Mouse (Mus musculus) erythroblast, embryonic 14.5 days (primary cell): ENCODE results near the gene Tex2. TPM values are rescaled to one million over a fixed set of nuclear protein-coding genes. Genes with fewer than 3 reads are reported as not detected.

ENCODE experiments used
- H3K27me3 ChIP-seq: 2 replicates; pipeline ENCODE4 v1.6.1; 2012; ENCODE audit warnings: inconsistent platforms; ENCODE audit not compliant: control insufficient read depth
- H3K36me3 ChIP-seq: 2 replicates; pipeline ENCODE4 v1.6.1; 2012; ENCODE audit warnings: mild to moderate bottlenecking, inconsistent platforms; ENCODE audit not compliant: control insufficient read depth
- H3K4me1 ChIP-seq: 2 replicates; pipeline ENCODE4 v1.6.1; 2012; ENCODE audit warnings: inconsistent platforms; ENCODE audit not compliant: control insufficient read depth
- H3K4me3 ChIP-seq: replicated peaks from 2 replicates; pipeline ENCODE3; 2012; ENCODE audit warnings: moderate library complexity, mild to moderate bottlenecking, inconsistent platforms
- H3K9me3 ChIP-seq: 2 replicates; pipeline ENCODE4 v1.6.1; 2012; ENCODE audit warnings: low read length, inconsistent platforms, mixed read lengths; ENCODE audit not compliant: control insufficient read depth
- GATA1 ChIP-seq: IDR thresholded peaks from 2 replicates; pipeline ENCODE4 v1.6.1; 2012; ENCODE audit warnings: low read length, inconsistent platforms, mixed read lengths
- TAL1 ChIP-seq: IDR thresholded peaks from 3 replicates; pipeline ENCODE4 v1.6.1; 2012; ENCODE audit warnings: low read length, inconsistent platforms, mixed read lengths
- polyA plus RNA-seq: library from polyadenylated mRNA; stranded (reverse); fragments of >175 nt; gene quantifications from 2 replicates; pipeline ENCODE4 v1.2.3, GENCODE M21; 2012

The Tex2 gene
- polyA plus RNA-seq, 1 experiment, result 0.56 TPM

DNA sequence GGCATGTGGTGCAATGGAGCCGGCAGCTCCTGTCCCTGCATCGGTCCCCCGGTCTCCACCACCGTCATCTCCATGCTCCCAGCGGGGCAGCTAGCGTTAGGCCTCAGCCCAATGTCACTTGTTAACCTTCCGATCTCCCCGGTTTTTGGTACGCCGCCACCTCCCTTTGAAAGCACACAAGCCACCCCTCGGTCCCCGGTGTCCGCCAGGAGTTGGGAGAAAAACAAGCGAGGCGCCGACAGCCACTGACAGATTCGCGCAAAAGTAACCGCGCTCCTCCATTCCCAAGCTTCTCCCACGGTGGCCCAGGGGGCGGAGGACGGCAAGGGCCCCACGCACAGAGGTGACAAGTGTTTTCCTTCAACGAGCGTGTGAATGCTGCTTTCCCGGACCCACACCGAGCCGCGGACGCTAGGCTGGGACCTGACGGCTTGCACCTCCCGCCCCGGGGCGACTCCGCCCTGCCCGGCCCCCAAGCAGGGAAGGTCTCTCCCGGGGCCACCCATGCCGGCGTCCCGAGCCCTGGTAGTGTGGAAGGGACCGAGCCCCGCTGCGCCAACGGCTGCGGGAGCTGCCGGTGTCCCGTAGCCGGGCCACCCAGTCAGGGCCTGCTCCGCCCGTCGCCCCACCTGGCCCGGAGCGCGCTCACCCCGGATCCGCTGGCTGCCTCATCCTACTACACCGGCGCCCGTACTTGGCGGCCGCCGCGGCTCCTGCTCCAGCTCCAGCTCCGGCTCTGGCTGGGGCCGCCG lies 838 bp downstream of the Tex2 start:
- 0 out of 2 replicates have a peak, but pooled peaks cover 3% of the 10 kb centered on the region for H3K27me3 ChIP-seq
- no peaks in the 10 kb centered on the region for H3K9me3 ChIP-seq
- peak overlapping the region; percentile 88 for H3K4me3 ChIP-seq
- TF ChIP-seq TAL1 (no peak), GATA1 (no peak)
- H3K36me3 ChIP-seq, result no peaks in the 10 kb centered on the region
- peaks cover 45% of the 10 kb centered on the region for H3K4me1 ChIP-seq

DNA sequence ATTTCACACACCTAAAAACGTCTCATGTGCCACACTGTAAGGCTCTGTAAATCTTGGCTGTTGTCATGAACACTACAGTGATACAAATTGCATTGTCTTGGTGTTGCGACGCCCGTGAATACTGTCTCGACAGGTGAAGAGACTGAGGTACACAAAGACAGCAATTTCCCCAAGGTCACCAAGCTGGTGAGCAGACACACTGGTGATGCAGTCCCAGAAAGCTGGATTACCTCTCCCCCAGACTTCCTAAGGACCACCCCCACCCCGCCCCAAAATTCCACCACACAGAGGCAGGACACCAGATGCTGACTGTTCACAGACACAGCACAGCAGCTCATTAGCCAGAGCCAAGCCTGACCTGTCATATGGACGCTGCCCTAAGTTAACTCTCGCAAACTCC lies 3.5 kb downstream of the Tex2 start:
- TF ChIP-seq TAL1 (no peak), GATA1 (no peak)
- H3K4me1 ChIP-seq, result peaks cover 48% of the 10 kb centered on the region
- peaks cover under 1% of the 10 kb centered on the region for H3K9me3 ChIP-seq
- peaks cover 1% of the 10 kb centered on the region for H3K36me3 ChIP-seq
- no peak overlapping the region for H3K4me3 ChIP-seq
- 0 out of 2 replicates have a peak, but pooled peaks cover 3% of the 10 kb centered on the region for H3K27me3 ChIP-seq

DNA sequence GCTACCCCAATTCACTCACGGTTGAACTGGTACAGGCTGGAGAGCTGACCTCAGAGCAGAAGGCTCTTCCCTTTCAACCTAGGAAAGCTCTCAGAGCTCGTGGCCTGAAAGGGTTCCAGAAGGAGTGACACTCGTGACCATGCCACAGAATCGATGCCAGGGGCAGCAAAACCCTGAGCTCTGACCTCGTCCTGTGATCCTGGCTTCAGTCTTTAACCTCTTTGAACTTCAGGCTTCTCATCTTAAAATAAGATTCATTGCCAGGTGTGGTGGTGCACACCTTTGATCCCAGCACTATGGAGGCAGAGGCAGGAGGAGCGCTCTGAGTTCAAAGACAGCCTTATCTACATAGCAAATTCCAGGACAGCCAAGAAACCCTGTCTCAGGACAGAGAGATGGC lies 5.9 kb downstream of the Tex2 start:
- Histone ChIP-seq H3K4me1 (peaks cover 45% of the 10 kb centered on the region), H3K9me3 (peaks cover 5% of the 10 kb centered on the region), H3K4me3 (no peak overlapping the region), H3K27me3 (no peaks in the 10 kb centered on the region), H3K36me3 (peaks cover 6% of the 10 kb centered on the region)
- TF ChIP-seq TAL1, result no peak
- no peak for TF ChIP-seq GATA1

DNA sequence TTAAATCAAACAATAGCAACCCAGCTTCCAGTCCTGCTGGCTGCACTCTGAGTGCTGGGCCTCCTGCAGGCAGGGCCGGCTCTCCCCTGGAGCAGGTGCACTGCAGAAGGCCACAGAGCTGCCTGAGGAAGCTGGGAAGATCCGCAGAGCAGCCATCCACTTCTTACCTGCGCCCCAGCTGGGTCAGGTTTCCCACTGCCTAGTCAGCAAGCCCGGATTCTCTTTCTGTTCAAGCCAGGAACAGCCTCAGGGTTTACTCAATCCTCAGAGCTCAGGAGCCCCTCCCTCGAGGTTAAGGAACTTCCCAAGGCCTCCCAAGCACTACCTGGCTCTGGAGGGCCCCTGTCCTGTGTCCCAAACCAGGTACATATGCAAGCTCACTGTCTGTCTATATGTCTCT lies 7.2 kb downstream of the Tex2 start:
- Histone ChIP-seq H3K36me3 (peaks cover 13% of the 10 kb centered on the region), H3K27me3 (no peaks in the 10 kb centered on the region), H3K4me3 (no peak overlapping the region), H3K9me3 (peaks cover 5% of the 10 kb centered on the region), H3K4me1 (peaks cover 44% of the 10 kb centered on the region)
- TF ChIP-seq TAL1 (no peak), GATA1 (no peak)

DNA sequence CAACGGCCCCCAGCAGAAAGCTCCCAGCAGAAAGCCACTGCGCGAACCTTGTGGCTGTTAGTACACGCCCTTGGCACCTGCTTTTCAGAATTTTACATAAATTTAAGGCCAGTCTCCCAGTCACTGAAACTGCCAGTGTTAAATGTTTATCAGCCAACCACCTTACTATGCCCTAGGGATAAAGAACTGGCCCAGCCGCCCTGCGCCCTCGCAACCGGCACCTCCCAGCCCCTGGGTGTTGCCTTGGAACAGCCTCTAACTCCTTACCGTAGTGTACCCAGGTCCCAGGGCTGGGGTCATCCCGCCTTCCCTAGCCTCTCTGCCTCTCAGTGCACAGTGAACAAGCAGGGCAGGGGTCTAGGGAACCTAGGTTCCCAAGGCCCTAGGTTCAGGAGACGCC lies 10.0 kb downstream of the Tex2 start:
- no peaks in the 10 kb centered on the region for H3K27me3 ChIP-seq
- H3K9me3 ChIP-seq, result peaks cover 5% of the 10 kb centered on the region
- no peak for TF ChIP-seq GATA1
- TF ChIP-seq TAL1, result no peak
- H3K4me1 ChIP-seq, result peaks cover 41% of the 10 kb centered on the region
- H3K4me3 ChIP-seq, result no peak overlapping the region
- peaks cover 15% of the 10 kb centered on the region for H3K36me3 ChIP-seq

DNA sequence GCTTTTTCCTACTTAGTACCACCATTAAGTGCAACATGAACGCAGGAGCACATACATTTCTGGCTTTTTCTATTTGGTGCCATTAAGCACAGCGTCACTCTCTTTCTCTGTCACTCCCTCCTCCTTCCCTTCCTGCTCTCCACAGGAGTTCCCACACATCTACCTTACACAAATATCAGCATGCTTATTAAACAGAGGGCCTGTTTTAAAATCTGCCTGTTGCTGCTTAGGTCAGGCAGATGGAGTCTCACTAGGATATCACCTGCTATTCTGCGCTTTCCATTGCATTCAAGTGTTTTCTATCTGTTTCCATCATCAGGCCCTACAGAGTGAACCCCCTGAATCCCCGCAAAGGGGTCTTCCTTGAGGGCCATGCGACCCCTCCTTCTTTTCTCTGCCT lies 13.1 kb downstream of the Tex2 start:
- Histone ChIP-seq H3K4me1 (peaks cover 43% of the 10 kb centered on the region), H3K36me3 (peaks cover 15% of the 10 kb centered on the region), H3K27me3 (no peaks in the 10 kb centered on the region), H3K4me3 (no peak overlapping the region), H3K9me3 (peaks cover 5% of the 10 kb centered on the region)
- TF ChIP-seq GATA1 (no peak), TAL1 (no peak)

DNA sequence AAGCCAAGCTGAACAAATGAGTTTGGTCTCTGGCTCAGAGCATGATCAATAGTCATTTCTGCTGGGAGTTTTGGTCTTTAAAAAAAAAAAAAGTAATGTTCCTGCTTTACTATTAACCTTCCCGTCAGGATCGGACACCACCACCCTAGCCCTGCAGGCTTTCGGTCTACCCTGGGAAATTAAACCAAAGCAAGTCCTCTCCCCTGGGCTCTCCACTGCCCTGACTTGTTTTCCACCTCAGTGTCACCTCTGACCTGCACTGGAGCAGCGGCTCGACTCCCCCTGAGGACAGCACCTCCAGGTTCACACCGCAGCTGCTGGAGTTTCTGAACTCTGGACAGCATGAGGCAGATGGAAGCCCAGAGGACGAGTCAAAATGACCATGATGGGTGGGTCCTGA lies 13.9 kb downstream of the Tex2 start:
- H3K36me3 ChIP-seq, result peaks cover 10% of the 10 kb centered on the region
- H3K4me1 ChIP-seq, result peaks cover 43% of the 10 kb centered on the region
- H3K9me3 ChIP-seq, result peaks cover under 1% of the 10 kb centered on the region
- H3K4me3 ChIP-seq, result no peak overlapping the region
- TF ChIP-seq GATA1 (no peak), TAL1 (no peak)
- no peaks in the 10 kb centered on the region for H3K27me3 ChIP-seq

DNA sequence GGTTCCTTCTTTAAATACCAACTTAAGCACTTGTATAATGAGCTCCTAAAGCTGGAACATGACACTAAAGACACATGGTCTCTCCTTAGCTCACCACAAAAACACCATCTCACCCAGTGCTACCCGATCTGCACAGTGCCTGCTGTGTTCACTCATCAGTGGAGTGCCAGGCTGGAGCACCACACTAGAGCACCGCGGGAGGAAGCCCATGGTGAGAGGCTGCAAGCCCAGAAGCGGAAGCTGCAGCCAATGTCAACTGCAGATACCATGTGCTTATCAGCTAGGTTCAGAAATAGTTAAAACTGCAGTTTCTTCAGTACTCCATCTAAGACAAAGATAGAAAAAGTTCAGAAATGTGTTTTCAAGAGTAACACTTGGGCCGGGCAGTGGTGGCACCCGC lies 14.9 kb downstream of the Tex2 start:
- Histone ChIP-seq H3K4me3 (no peak overlapping the region), H3K9me3 (no peaks in the 10 kb centered on the region), H3K4me1 (peaks cover 40% of the 10 kb centered on the region), H3K36me3 (peaks cover 9% of the 10 kb centered on the region), H3K27me3 (no peaks in the 10 kb centered on the region)
- TF ChIP-seq GATA1 (no peak), TAL1 (no peak)

DNA sequence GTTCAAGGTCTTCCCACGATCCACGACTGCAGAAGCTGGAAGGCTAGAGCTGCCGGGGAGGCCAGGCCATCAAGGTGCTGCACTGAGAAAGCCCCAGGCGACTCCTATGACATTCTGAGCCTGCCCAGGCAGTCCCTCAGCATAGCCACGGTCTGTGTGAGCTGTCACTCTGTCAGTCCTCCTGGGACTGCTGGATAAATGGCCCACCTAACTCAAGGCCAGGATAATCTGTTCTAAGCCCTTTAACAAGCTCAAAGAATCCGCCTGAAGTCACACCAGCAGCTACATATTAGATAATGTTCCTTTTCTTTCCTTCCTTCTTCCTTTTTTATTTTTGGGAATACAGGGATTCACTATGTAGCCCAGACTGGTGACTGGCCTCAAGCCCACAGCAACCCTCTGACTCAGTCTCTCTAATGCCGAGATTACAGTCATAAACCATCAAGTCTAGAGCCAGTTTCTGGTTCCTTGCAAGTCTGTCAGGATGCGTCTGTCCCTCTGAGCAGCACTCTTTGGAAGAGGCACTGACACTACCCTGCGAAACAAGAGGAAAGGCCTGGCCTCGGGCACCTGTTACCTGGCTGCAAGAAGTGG lies 15.4 kb downstream of the Tex2 start:
- no peak for TF ChIP-seq GATA1
- no peak for TF ChIP-seq TAL1
- H3K4me1 ChIP-seq, result peaks cover 35% of the 10 kb centered on the region
- H3K36me3 ChIP-seq, result peaks cover 11% of the 10 kb centered on the region
- H3K9me3 ChIP-seq, result no peaks in the 10 kb centered on the region
- no peaks in the 10 kb centered on the region for H3K27me3 ChIP-seq
- no peak overlapping the region for H3K4me3 ChIP-seq
